ENCODE assay signal across 9 mouse cellular contexts in genomic region chr16:38306571-38307220, GRCm38 (mm10). TPM values are rescaled to one million over a fixed set of nuclear protein-coding genes. Genes with fewer than 3 reads are reported as not detected.
DNase-seq lines count a peak whose midpoint lies in the region; ATAC-seq and TF ChIP-seq lines count a peak whose summit lies in the region.
"Had no signal": no experiment of that assay in that cellular context is flagged by ENCODE, and none has a peak within 500 bp of the region (broad histone marks: within the 10 kb centered on the region; RNA-seq: fewer than 3 reads in every experiment).

No protein-coding gene starts in this region.

- no peaks in the 10 kb centered on the region for H3K36me3 ChIP-seq in kidney, adult 2 months (ENCODE audit: control insufficient read depth, insufficient read depth, low read length)
- H3K36me3 ChIP-seq in MEL (ENCODE audit: control insufficient read depth in 1 of 2, insufficient read depth in 2 of 2, low read length in 2 of 2), result no peaks in the 10 kb centered on the region
- no peaks in the 10 kb centered on the region for H3K36me3 ChIP-seq in embryonic facial prominence, embryonic 13.5 days
- H3K36me3 ChIP-seq: liver, embryonic 15.5 days had no signal

- peak overlapping the region; percentile 22 for H3K4me2 ChIP-seq in embryonic facial prominence, embryonic 13.5 days
- H3K4me2 ChIP-seq: liver, embryonic 15.5 days had no signal

- WGBS in kidney, adult 2 months, result 58% methylated on average over 18 of the region's 18 CpGs
- 40% methylated on average over 18 of the region's 18 CpGs for WGBS in embryonic facial prominence, embryonic 13.5 days

- H3K4me3 ChIP-seq in kidney, adult 2 months (ENCODE audit: insufficient read depth, low read depth, low read length), result no peak overlapping the region
- no peak overlapping the region for H3K4me3 ChIP-seq in MEL (ENCODE audit: control insufficient read depth in 1 of 2, insufficient read depth in 1 of 2, low read depth in 2 of 2, low read length in 2 of 2)
- H3K4me3 ChIP-seq in embryonic facial prominence, embryonic 13.5 days, result no peak overlapping the region
- H3K4me3 ChIP-seq: liver, embryonic 15.5 days had no signal

- no peaks in the 10 kb centered on the region for H3K27me3 ChIP-seq in kidney, adult 2 months (replicated peaks; ENCODE audit: control insufficient read depth, insufficient read depth, low read length)
- H3K27me3 ChIP-seq in MEL (ENCODE audit: control insufficient read depth in 1 of 2, insufficient read depth in 2 of 2, low read length in 2 of 2), result peaks cover 2 to 3% of the 10 kb centered on the region in 2 experiments; a peak in 3 of 4 replicates
- H3K27me3 ChIP-seq in embryonic facial prominence, embryonic 13.5 days, result no peaks in the 10 kb centered on the region

- no peak overlapping the region for H3K27ac ChIP-seq in kidney, adult 2 months (ENCODE audit: insufficient read depth, low read depth, low read length)
- H3K27ac ChIP-seq in MEL (ENCODE audit: control insufficient read depth, low read depth, low read length), result no peak overlapping the region
- no peak overlapping the region for H3K27ac ChIP-seq in embryonic facial prominence, embryonic 13.5 days
- H3K27ac ChIP-seq: liver, embryonic 15.5 days had no signal

- no peak for ATAC-seq in embryonic facial prominence, embryonic 13.5 days (ENCODE audit: insufficient number of reproducible peaks, insufficient read depth, low FRiP score, low TSS enrichment, low read depth)
- peak; percentile 74 for ATAC-seq in megakaryocyte progenitor cell, adult 5-6 weeks (replicated peaks; ENCODE audit: poor library complexity)
- no peak; the same call in 1 of the 2 replicates for ATAC-seq in granulocyte monocyte progenitor cell, adult 5-6 weeks (replicated peaks; ENCODE audit: poor library complexity, severe bottlenecking)
- ATAC-seq in erythroid progenitor cell, adult 5-6 weeks (replicated peaks; ENCODE audit: low FRiP score, poor library complexity, severe bottlenecking), result no peak

- H3K79me2 ChIP-seq in MEL (ENCODE audit: control insufficient read depth, insufficient read depth, low read length, poor library complexity), result no peaks in the 10 kb centered on the region

- TF ChIP-seq RAD21 in MEL (IDR thresholded peaks at IDR 0.05; ENCODE audit: low read depth, low read length), result peak; percentile 17; the same call in 1 of the 2 replicates

- peak; percentile 27 for DNase-seq in kidney, adult 2 months
- DNase-seq in kidney, postnatal 14 days, result no peak
- DNase-seq in MEL (ENCODE audit: low read depth, low spot score), result peak; percentile 14
- DNase-seq in layer of hippocampus, adult 9-11 months, result no peak

- TF ChIP-seq CTCF in kidney, adult 2 months (conservative IDR thresholded peaks at IDR 0.05; ENCODE audit: insufficient read depth, insufficient read length, low read depth, low read length), result peak; percentile 53
- TF ChIP-seq CTCF in MEL (IDR thresholded peaks at IDR 0.05 in 2 of 3, conservative IDR thresholded peaks at IDR 0.05 in 1 of 3; ENCODE audit: control insufficient read depth in 1 of 3, insufficient read depth in 1 of 3, low read depth in 2 of 3, low read length in 3 of 3, poor library complexity in 1 of 3, severe bottlenecking in 1 of 3), result peak; percentile 38 to 68 (median 54); a peak in 5 of 6 replicates

- H3K9me3 ChIP-seq in MEL (replicated peaks; ENCODE audit: insufficient read depth, low read length), result no peaks in the 10 kb centered on the region
- H3K9me3 ChIP-seq in embryonic facial prominence, embryonic 13.5 days, result no peaks in the 10 kb centered on the region
- H3K9me3 ChIP-seq: liver, embryonic 15.5 days had no signal

- no peaks in the 10 kb centered on the region for H3K4me1 ChIP-seq in kidney, adult 2 months (ENCODE audit: control insufficient read depth, insufficient read depth, low read length)
- H3K4me1 ChIP-seq in MEL (ENCODE audit: control insufficient read depth in 1 of 2, insufficient read depth in 2 of 2, low read length in 2 of 2), result no peaks in the 10 kb centered on the region
- peaks cover 26% of the 10 kb centered on the region for H3K4me1 ChIP-seq in embryonic facial prominence, embryonic 13.5 days
- H3K4me1 ChIP-seq: liver, embryonic 15.5 days had no signal

- TF ChIP-seq POLR2A in kidney, adult 2 months (IDR thresholded peaks at IDR 0.05; ENCODE audit: low read depth, low read length), result no peak
- no peak for TF ChIP-seq POLR2A in MEL (IDR thresholded peaks at IDR 0.05; ENCODE audit: control insufficient read depth in 1 of 2, insufficient read depth in 1 of 2, low read depth in 1 of 2, low read length in 2 of 2, poor library complexity in 1 of 2)

- H3K9ac ChIP-seq in MEL (ENCODE audit: control insufficient read depth, low read depth, low read length, poor library complexity, severe bottlenecking), result no peak overlapping the region
- H3K9ac ChIP-seq in embryonic facial prominence, embryonic 13.5 days, result no peak overlapping the region
- H3K9ac ChIP-seq: liver, embryonic 15.5 days had no signal

- TF ChIP-seq EP300 in MEL (IDR thresholded peaks at IDR 0.05; ENCODE audit: low read depth in 1 of 2, low read length in 2 of 2), result no peak

RNA-seq across cellular contexts. Expression of gene Nr1i2, which starts 12.1 kb away (rescaled TPM):
- 9.0 and 9.1 TPM in 2 replicates for polyA plus RNA-seq in kidney, adult 2 months (2012; rRNA removed)
- total RNA-seq in MEL (2012; rRNA removed), result not detected in 2 replicates
- not detected for polyA plus RNA-seq in MEL (2012; ENCODE audit: insufficient read depth in 1 of 2, insufficient read length in 2 of 2, low read depth in 1 of 2, low replicate concordance in 2 of 2, missing spikeins in 1 of 2)
- 0.10 TPM in 1 of 2 replicates, not detected in the other for polyA plus RNA-seq in embryonic facial prominence, embryonic 13.5 days (2015; fragmentation: Nextera tagmentation; extraction: Ambion mirVana)
- total RNA-seq in megakaryocyte progenitor cell, adult 5-6 weeks (2015), result not detected in 2 replicates
- not detected in 2 replicates for total RNA-seq in megakaryocyte progenitor cell, adult 5-6 weeks (2017)
- total RNA-seq in granulocyte monocyte progenitor cell, adult 5-6 weeks (2014; fragmentation: Nextera tagmentation), result 0.26 TPM in 1 of 2 replicates, not detected in the other
- not detected in 2 replicates for total RNA-seq in granulocyte monocyte progenitor cell, adult 5-6 weeks (2017)
- not detected in 2 replicates for total RNA-seq in erythroid progenitor cell, adult 5-6 weeks (2015; ENCODE audit: low replicate concordance)
- total RNA-seq in erythroid progenitor cell, adult 5-6 weeks (2017; ENCODE audit: low replicate concordance), result not detected in 2 replicates

RNA-seq across cellular contexts. Expression of gene Maats1, which starts 35.2 kb away (rescaled TPM):
- 0.39 and 0.50 TPM in 2 replicates for polyA plus RNA-seq in kidney, adult 2 months (2012; rRNA removed)
- 0.10 TPM in 1 of 2 replicates, not detected in the other for total RNA-seq in MEL (2012; rRNA removed)
- under 1 TPM in 1 of 2 experiments, not detected in 1; 0.03 TPM for polyA plus RNA-seq in MEL (2012; ENCODE audit: insufficient read depth in 1 of 2, insufficient read length in 2 of 2, low read depth in 1 of 2, low replicate concordance in 2 of 2, missing spikeins in 1 of 2)
- 0.08 and 0.52 TPM in 2 replicates for polyA plus RNA-seq in embryonic facial prominence, embryonic 13.5 days (2015; fragmentation: Nextera tagmentation; extraction: Ambion mirVana)
- not detected in 2 replicates for total RNA-seq in megakaryocyte progenitor cell, adult 5-6 weeks (2015)
- total RNA-seq in megakaryocyte progenitor cell, adult 5-6 weeks (2017), result not detected in 2 replicates
- total RNA-seq in granulocyte monocyte progenitor cell, adult 5-6 weeks (2014; fragmentation: Nextera tagmentation), result not detected in 2 replicates
- not detected in 2 replicates for total RNA-seq in granulocyte monocyte progenitor cell, adult 5-6 weeks (2017)
- not detected in 2 replicates for total RNA-seq in erythroid progenitor cell, adult 5-6 weeks (2015; ENCODE audit: low replicate concordance)
- total RNA-seq in erythroid progenitor cell, adult 5-6 weeks (2017; ENCODE audit: low replicate concordance), result not detected in 2 replicates

RNA-seq across cellular contexts. Expression of gene Cox17, which starts 40.1 kb away (rescaled TPM):
- 126 and 170 TPM in 2 replicates for polyA plus RNA-seq in kidney, adult 2 months (2012; rRNA removed)
- 293 and 295 TPM in 2 replicates for total RNA-seq in MEL (2012; rRNA removed)
- polyA plus RNA-seq in MEL (2012; ENCODE audit: insufficient read depth in 1 of 2, insufficient read length in 2 of 2, low read depth in 1 of 2, low replicate concordance in 2 of 2, missing spikeins in 1 of 2), result 100 to 1,000 TPM in 1 of 2 experiments, not detected in 1; 269 TPM
- 104 and 105 TPM in 2 replicates for polyA plus RNA-seq in embryonic facial prominence, embryonic 13.5 days (2015; fragmentation: Nextera tagmentation; extraction: Ambion mirVana)
- 95.3 and 110 TPM in 2 replicates for total RNA-seq in megakaryocyte progenitor cell, adult 5-6 weeks (2015)
- 294 and 340 TPM in 2 replicates for total RNA-seq in megakaryocyte progenitor cell, adult 5-6 weeks (2017)
- total RNA-seq in granulocyte monocyte progenitor cell, adult 5-6 weeks (2014; fragmentation: Nextera tagmentation), result 124 and 168 TPM in 2 replicates
- total RNA-seq in granulocyte monocyte progenitor cell, adult 5-6 weeks (2017), result 185 and 260 TPM in 2 replicates
- total RNA-seq in erythroid progenitor cell, adult 5-6 weeks (2015; ENCODE audit: low replicate concordance), result 157 and 170 TPM in 2 replicates
- 196 and 437 TPM in 2 replicates for total RNA-seq in erythroid progenitor cell, adult 5-6 weeks (2017; ENCODE audit: low replicate concordance)

RNA-seq across cellular contexts. Expression of gene Gm21987, which starts 40.1 kb away (rescaled TPM):
- polyA plus RNA-seq in kidney, adult 2 months (2012; rRNA removed), result not detected in 2 replicates
- total RNA-seq in MEL (2012; rRNA removed), result not detected in 2 replicates
- polyA plus RNA-seq in MEL (2012; ENCODE audit: insufficient read depth in 1 of 2, insufficient read length in 2 of 2, low read depth in 1 of 2, low replicate concordance in 2 of 2, missing spikeins in 1 of 2), result not detected
- not detected in 2 replicates for polyA plus RNA-seq in embryonic facial prominence, embryonic 13.5 days (2015; fragmentation: Nextera tagmentation; extraction: Ambion mirVana)
- total RNA-seq in megakaryocyte progenitor cell, adult 5-6 weeks (2015), result not detected in 2 replicates
- total RNA-seq in megakaryocyte progenitor cell, adult 5-6 weeks (2017), result not detected in 2 replicates
- total RNA-seq in granulocyte monocyte progenitor cell, adult 5-6 weeks (2014; fragmentation: Nextera tagmentation), result not detected in 2 replicates
- not detected in 2 replicates for total RNA-seq in granulocyte monocyte progenitor cell, adult 5-6 weeks (2017)
- total RNA-seq in erythroid progenitor cell, adult 5-6 weeks (2015; ENCODE audit: low replicate concordance), result not detected in 2 replicates
- not detected in 2 replicates for total RNA-seq in erythroid progenitor cell, adult 5-6 weeks (2017; ENCODE audit: low replicate concordance)
- polyA plus RNA-seq: liver, embryonic 15.5 days had no signal

RNA-seq across cellular contexts. Expression of gene Popdc2, which starts 55.3 kb away (rescaled TPM):
- polyA plus RNA-seq in kidney, adult 2 months (2012; rRNA removed), result 1.5 TPM in 2 replicates
- 15.2 and 17.5 TPM in 2 replicates for total RNA-seq in MEL (2012; rRNA removed)
- 10 to 100 TPM in 1 of 2 experiments, not detected in 1; 45.4 TPM for polyA plus RNA-seq in MEL (2012; ENCODE audit: insufficient read depth in 1 of 2, insufficient read length in 2 of 2, low read depth in 1 of 2, low replicate concordance in 2 of 2, missing spikeins in 1 of 2)
- polyA plus RNA-seq in embryonic facial prominence, embryonic 13.5 days (2015; fragmentation: Nextera tagmentation; extraction: Ambion mirVana), result 1.6 and 2.1 TPM in 2 replicates
- total RNA-seq in megakaryocyte progenitor cell, adult 5-6 weeks (2015), result 0.27 and 0.62 TPM in 2 replicates
- not detected in 2 replicates for total RNA-seq in megakaryocyte progenitor cell, adult 5-6 weeks (2017)
- total RNA-seq in granulocyte monocyte progenitor cell, adult 5-6 weeks (2014; fragmentation: Nextera tagmentation), result not detected in 2 replicates
- total RNA-seq in granulocyte monocyte progenitor cell, adult 5-6 weeks (2017), result not detected in 2 replicates
- 21.6 and 24.3 TPM in 2 replicates for total RNA-seq in erythroid progenitor cell, adult 5-6 weeks (2015; ENCODE audit: low replicate concordance)
- 18.8 and 23.0 TPM in 2 replicates for total RNA-seq in erythroid progenitor cell, adult 5-6 weeks (2017; ENCODE audit: low replicate concordance)

Comparison
In these comparisons a context has a peak if more than half of its experiments do, and no peak if none do; other contexts are left out.
1. DNase-seq: peak in kidney, adult 2 months (single experiment) and MEL (single experiment); none in kidney, postnatal 14 days (single experiment) and layer of hippocampus, adult 9-11 months (single experiment).